Mouse (Mus musculus) E14TG2a.4 (cell line): ENCODE results near the gene Tom1l1.
A peak's percentile ranks its signal among the peaks of the same experiment; 100 is the strongest.

Experiments
- H3K27me3 ChIP-seq: 2 replicates; pipeline ENCODE4 v1.6.1; 2014; ENCODE audit warnings: low read length, control low read depth; ENCODE audit not compliant: insufficient read depth
- H3K36me3 ChIP-seq: 2 replicates; pipeline ENCODE4 v1.6.1; 2014; ENCODE audit warnings: low read length, control low read depth; ENCODE audit not compliant: insufficient read depth
- H3K4me1 ChIP-seq: replicated peaks from 2 replicates; pipeline ENCODE4 v1.6.1; 2014; ENCODE audit warnings: low read depth, low read length, control low read depth
- H3K4me3 ChIP-seq: replicated peaks from 2 replicates; pipeline ENCODE4 v1.5.1; 2014; ENCODE audit warnings: mild to moderate bottlenecking, low read length
- H3K9me3 ChIP-seq: 2 replicates; pipeline ENCODE4 v1.6.1; 2014; ENCODE audit warnings: low read length, control low read depth
- CTCF ChIP-seq: conservative IDR thresholded peaks from 2 replicates; pipeline ENCODE4 v1.5.1; 2014; ENCODE audit warnings: low read length
- NANOG ChIP-seq: IDR thresholded peaks from 2 replicates; pipeline ENCODE4 v1.6.1; 2014; ENCODE audit warnings: borderline replicate concordance, low read length, mixed read lengths
- POU5F1 ChIP-seq: IDR thresholded peaks from 2 replicates; pipeline ENCODE4 v1.6.1; 2014; ENCODE audit warnings: low read length, borderline replicate concordance

Tom1l1 gene

GRCm38 (mm10) chr11:90695811-90696210 lies 7.6 kb upstream of the Tom1l1 start:
- TF ChIP-seq POU5F1 (no peak), CTCF (no peak), NANOG (no peak)
- Histone ChIP-seq H3K4me1 (no peaks in the 10 kb centered on the region), H3K27me3 (no peaks in the 10 kb centered on the region; the same call in 1 of the 2 replicates), H3K9me3 (no peaks in the 10 kb centered on the region), H3K36me3 (no peaks in the 10 kb centered on the region), H3K4me3 (no peak overlapping the region)

- H3K36me3 ChIP-seq: no peaks in the 10 kb centered on the region
- H3K27me3 ChIP-seq: peaks cover 3% of the 10 kb centered on the region
- H3K9me3 ChIP-seq: no peaks in the 10 kb centered on the region
- H3K4me3 ChIP-seq: no peak overlapping the region
- no peak for TF ChIP-seq CTCF
- no peak for TF ChIP-seq POU5F1
- TF ChIP-seq NANOG: no peak
- H3K4me1 ChIP-seq: no peaks in the 10 kb centered on the region
Measured at GRCm38 (mm10) chr11:90694206-90694605, 6.0 kb upstream of the Tom1l1 start.

DNA sequence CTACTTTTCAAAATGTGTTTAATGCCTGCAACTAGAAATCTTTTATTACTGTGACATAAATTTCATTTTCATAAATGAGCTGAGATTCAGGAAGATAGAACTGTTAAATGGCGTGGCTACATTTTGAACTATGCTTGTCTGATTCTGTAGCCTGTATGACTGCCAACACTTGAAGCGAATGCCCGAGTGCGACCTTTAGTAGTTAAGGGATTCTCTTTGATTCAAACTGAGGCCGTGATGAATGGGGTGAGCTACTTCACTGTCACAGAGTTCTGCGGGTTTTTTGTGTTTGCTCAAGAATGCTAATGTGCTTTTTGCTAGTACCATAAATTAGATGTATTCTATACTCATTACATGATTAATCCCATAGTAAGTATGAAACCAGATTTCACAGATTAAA lies 2.2 kb upstream of the Tom1l1 start:
- peaks cover 24% of the 10 kb centered on the region for H3K27me3 ChIP-seq
- H3K4me1 ChIP-seq: peaks cover 21% of the 10 kb centered on the region
- no peak overlapping the region for H3K4me3 ChIP-seq
- no peaks in the 10 kb centered on the region for H3K9me3 ChIP-seq
- TF ChIP-seq POU5F1 (no peak), CTCF (no peak), NANOG (no peak)
- no peaks in the 10 kb centered on the region for H3K36me3 ChIP-seq

- H3K36me3 ChIP-seq: peaks cover 26% of the 10 kb centered on the region
- H3K4me1 ChIP-seq: peaks cover 21% of the 10 kb centered on the region
- peak overlapping the region; percentile 85 for H3K4me3 ChIP-seq
- peaks cover 24% of the 10 kb centered on the region for H3K27me3 ChIP-seq
- TF ChIP-seq POU5F1 (no peak), CTCF (no peak), NANOG (no peak)
- no peaks in the 10 kb centered on the region for H3K9me3 ChIP-seq
Measured at GRCm38 (mm10) chr11:90687040-90687439, 1.1 kb downstream of the Tom1l1 start.

DNA sequence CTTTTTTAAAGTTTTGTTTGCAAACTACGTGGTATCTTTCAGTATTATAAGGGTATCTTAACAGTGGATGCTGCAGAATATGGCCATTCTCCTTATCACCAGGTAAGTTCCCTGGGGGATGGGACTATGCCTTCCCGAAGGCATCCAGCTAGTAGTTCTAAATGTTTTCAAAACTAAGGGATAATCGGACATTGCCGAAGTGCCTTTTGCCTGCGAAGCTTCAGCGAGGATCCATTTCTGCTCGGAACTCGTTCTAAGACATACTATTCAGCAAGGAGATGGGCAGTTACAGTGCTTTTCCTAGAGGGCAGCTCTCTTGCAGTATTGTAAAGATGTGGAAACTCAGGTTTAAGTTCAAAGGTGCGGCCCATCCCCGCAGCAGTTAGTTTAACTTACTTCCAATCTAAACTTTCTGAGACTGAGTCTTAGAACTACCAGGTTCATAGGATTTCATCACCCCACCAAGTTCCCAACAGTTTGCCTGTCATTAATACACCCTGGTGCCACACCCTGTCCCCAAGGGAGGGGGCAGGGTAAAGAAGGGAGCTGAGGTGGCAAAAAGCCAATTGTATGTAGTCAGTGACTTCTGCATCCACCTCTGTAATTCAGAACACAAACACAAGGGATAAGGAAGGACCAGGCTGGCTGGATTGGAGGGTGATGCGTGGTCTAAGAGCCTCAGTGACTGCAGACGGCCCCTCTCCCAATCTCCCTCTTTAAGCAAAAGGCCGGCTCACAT lies 1.7 kb downstream of the Tom1l1 start:
- Histone ChIP-seq H3K27me3 (peaks cover 24% of the 10 kb centered on the region), H3K4me3 (peak overlapping the region; percentile 85), H3K36me3 (peaks cover 27% of the 10 kb centered on the region), H3K4me1 (peaks cover 21% of the 10 kb centered on the region), H3K9me3 (no peaks in the 10 kb centered on the region)
- TF ChIP-seq NANOG (no peak), POU5F1 (no peak), CTCF (no peak)

DNA sequence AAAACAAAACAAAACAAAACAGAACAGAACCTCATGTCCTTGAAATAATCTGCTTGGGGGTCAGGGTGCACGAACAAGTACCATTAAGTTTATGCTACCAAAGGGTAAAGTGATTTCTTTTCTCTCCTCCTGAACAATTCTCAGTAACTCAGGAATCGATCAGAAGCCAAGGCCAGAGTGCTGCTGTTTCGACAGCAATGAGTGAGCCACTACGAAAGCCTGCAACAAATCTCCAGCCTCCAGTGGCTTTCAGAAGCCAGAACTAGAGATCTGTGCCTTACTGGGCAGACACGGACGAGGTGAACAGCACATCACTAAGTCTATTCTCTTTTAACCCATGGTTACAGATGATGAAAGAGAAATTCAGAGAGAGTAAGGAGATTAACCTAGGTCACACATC lies 3.0 kb downstream of the Tom1l1 start:
- peaks cover 26% of the 10 kb centered on the region for H3K4me1 ChIP-seq
- no peak for TF ChIP-seq CTCF
- no peak for TF ChIP-seq NANOG
- no peak for TF ChIP-seq POU5F1
- peaks cover 37% of the 10 kb centered on the region for H3K36me3 ChIP-seq
- H3K4me3 ChIP-seq: no peak overlapping the region
- peaks cover 24% of the 10 kb centered on the region for H3K27me3 ChIP-seq
- H3K9me3 ChIP-seq: no peaks in the 10 kb centered on the region

DNA sequence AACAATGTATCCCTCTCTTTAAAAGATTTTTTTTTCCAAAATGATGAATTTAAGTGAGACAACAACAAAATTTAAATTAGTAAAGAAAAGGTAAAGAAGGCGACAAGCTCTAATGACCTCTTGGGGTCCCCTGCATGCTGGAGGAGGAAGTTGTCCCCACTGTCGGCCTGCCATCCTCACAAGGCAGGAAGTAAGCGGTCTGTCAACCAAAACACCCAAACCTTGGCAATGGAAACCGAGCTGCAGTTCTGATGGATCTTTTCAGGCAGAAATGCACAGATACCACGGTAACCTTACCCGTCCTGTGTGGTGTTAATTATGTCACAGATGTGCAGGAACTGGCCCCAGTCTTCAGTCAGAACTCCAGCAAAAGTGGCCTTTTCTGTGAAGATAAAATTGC lies 3.4 kb downstream of the Tom1l1 start:
- TF ChIP-seq CTCF: no peak
- H3K4me1 ChIP-seq: peaks cover 26% of the 10 kb centered on the region
- H3K36me3 ChIP-seq: peaks cover 40% of the 10 kb centered on the region

GRCm38 (mm10) chr11:90681171-90681570 lies 7.0 kb downstream of the Tom1l1 start:
- H3K27me3 ChIP-seq: peaks cover 6% of the 10 kb centered on the region; the same call in 1 of the 2 replicates
- TF ChIP-seq CTCF (no peak), POU5F1 (no peak), NANOG (no peak)

More for the DNA sequence above, 3.4 kb downstream of the Tom1l1 start:
- Histone ChIP-seq H3K27me3 (peaks cover 24% of the 10 kb centered on the region), H3K9me3 (no peaks in the 10 kb centered on the region), H3K4me3 (no peak overlapping the region)

GRCm38 (mm10) chr11:90678582-90678981 lies 9.6 kb downstream of the Tom1l1 start:
- Histone ChIP-seq H3K27me3 (no peaks in the 10 kb centered on the region), H3K9me3 (no peaks in the 10 kb centered on the region), H3K4me3 (no peak overlapping the region), H3K36me3 (peaks cover 35% of the 10 kb centered on the region), H3K4me1 (peaks cover 5% of the 10 kb centered on the region)
- TF ChIP-seq POU5F1 (no peak), CTCF (no peak), NANOG (no peak)

More at GRCm38 (mm10) chr11:90681171-90681570, 7.0 kb downstream of the Tom1l1 start:
- no peaks in the 10 kb centered on the region for H3K9me3 ChIP-seq
- peaks cover 7% of the 10 kb centered on the region for H3K4me1 ChIP-seq
- H3K36me3 ChIP-seq: peaks cover 43% of the 10 kb centered on the region
- no peak overlapping the region for H3K4me3 ChIP-seq
